Mouse (Mus musculus) embryonic facial prominence, embryonic 11.5 days (tissue): ENCODE measurements at regions not wholly inside any gene's neighbourhood (a gene's known extent, or its start where the extent isn't known, plus 50 kb on each side); places are given as distances from the start of the nearest gene placed in this dataset.

Source experiments
- ATAC-seq: fragments of 200-750 bp; cut with Nextera tagmentation; replicated peaks from 2 replicates; pipeline ENCODE4 v1.8.0; 2017; ENCODE audit warnings: low read depth; ENCODE audit not compliant: insufficient number of reproducible peaks, low FRiP score, low TSS enrichment
- DNase-seq: peaks from one replicate; pipeline ENCODE4 v3.0.0-alpha.2; 2015; ENCODE audit warnings: low spot score
- H3K27ac ChIP-seq: fragments of 300-500 bp; sonication (generic); replicated peaks from 2 replicates; pipeline ENCODE4 v1.5.1; 2014; ENCODE audit warnings: mild to moderate bottlenecking, low read depth, low read length, control low read depth
- H3K27me3 ChIP-seq: fragments of 300-500 bp; sonication (generic); 2 replicates; pipeline ENCODE4 v1.6.1; 2014; ENCODE audit warnings: mild to moderate bottlenecking, low read length, moderate library complexity, mixed read lengths; ENCODE audit not compliant: control insufficient read depth, insufficient read depth
- H3K36me3 ChIP-seq: fragments of 300-500 bp; sonication (generic); replicated peaks from 2 replicates; pipeline ENCODE4 v1.6.1; 2014; ENCODE audit warnings: low read depth, mild to moderate bottlenecking, low read length, moderate library complexity, mixed read lengths; ENCODE audit not compliant: control insufficient read depth, insufficient read depth
- H3K4me1 ChIP-seq: fragments of 300-500 bp; sonication (generic); 2 replicates; pipeline ENCODE4 v1.6.1; 2014; ENCODE audit warnings: low read length, mixed read lengths; ENCODE audit not compliant: control insufficient read depth, insufficient read depth
- H3K4me2 ChIP-seq: fragments of 300-500 bp; sonication (generic); 2 replicates; pipeline ENCODE4 v1.6.1; 2014; ENCODE audit warnings: low read depth, mild to moderate bottlenecking, control low read depth, low read length, moderate library complexity
- H3K4me3 ChIP-seq: fragments of 300-500 bp; sonication (generic); 2 replicates; pipeline ENCODE4 v1.5.1; 2014; ENCODE audit warnings: low read depth, low read length, control low read depth
- H3K9ac ChIP-seq: fragments of 300-500 bp; sonication (generic); replicated peaks from 2 replicates; pipeline ENCODE4 v1.6.1; 2014; ENCODE audit warnings: mild to moderate bottlenecking, control low read depth, low read length
- H3K9me3 ChIP-seq: fragments of 300-500 bp; sonication (generic); replicated peaks from 2 replicates; pipeline ENCODE4 v1.6.1; 2016; ENCODE audit warnings: mild to moderate bottlenecking, low read length, inconsistent platforms, mixed read lengths; ENCODE audit not compliant: control insufficient read depth
- WGBS: fragments of 180-500 bp; shearing (Covaris S2); extraction: QIAGEN DNeasy Blood & Tissue Kit; methylation state at CpG from one replicate; pipeline ENCODE4 v1.1.7; 2014; 5-methylcytosine and 5-hydroxymethylcytosine counted together

- no peaks in the 10 kb centered on the region for H3K9me3 ChIP-seq
- H3K27ac ChIP-seq, result no peak overlapping the region
- H3K4me1 ChIP-seq, result no peaks in the 10 kb centered on the region
- no peak for DNase-seq
- no peak overlapping the region for H3K4me3 ChIP-seq
- no peaks in the 10 kb centered on the region for H3K36me3 ChIP-seq
- H3K4me2 ChIP-seq, result no peak overlapping the region
- no peak overlapping the region for H3K9ac ChIP-seq
- 87% methylated on average over 8 of the region's 8 CpGs for whole genome bisulfite sequencing
- no peak for ATAC-seq
- H3K27me3 ChIP-seq, result no peaks in the 10 kb centered on the region
Measured at GRCm38 (mm10) chr4:53386309-53386708, 53.9 kb upstream of the Slc44a1 start.

- WGBS, result 38% methylated on average over 6 of the region's 6 CpGs
- no peak for ATAC-seq
Measured at GRCm38 (mm10) chr4:53384761-53385160, 55.5 kb upstream of the Slc44a1 start.

GRCm38 (mm10) chr4:53384104-53384503, 56.1 kb upstream of the Slc44a1 start:
- Histone ChIP-seq H3K4me2 (no peak overlapping the region), H3K27me3 (no peaks in the 10 kb centered on the region), H3K36me3 (no peaks in the 10 kb centered on the region), H3K4me1 (no peaks in the 10 kb centered on the region), H3K27ac (no peak overlapping the region), H3K9ac (no peak overlapping the region), H3K4me3 (no peak overlapping the region), H3K9me3 (no peaks in the 10 kb centered on the region)
- no peak for DNase-seq
- no peak for ATAC-seq
- 75% methylated on average over 6 of the region's 6 CpGs for WGBS

More at GRCm38 (mm10) chr4:53384761-53385160, 55.5 kb upstream of the Slc44a1 start:
- no peak overlapping the region for H3K9ac ChIP-seq
- H3K27ac ChIP-seq, result no peak overlapping the region
- no peaks in the 10 kb centered on the region for H3K9me3 ChIP-seq
- no peak overlapping the region for H3K4me3 ChIP-seq
- H3K36me3 ChIP-seq, result no peaks in the 10 kb centered on the region
- H3K4me2 ChIP-seq, result no peak overlapping the region
- no peaks in the 10 kb centered on the region for H3K4me1 ChIP-seq
- H3K27me3 ChIP-seq, result no peaks in the 10 kb centered on the region
- DNase-seq, result peak; percentile 92

GRCm38 (mm10) chr4:53382012-53382411, 58.2 kb upstream of the Slc44a1 start:
- no peaks in the 10 kb centered on the region for H3K9me3 ChIP-seq
- no peak overlapping the region for H3K27ac ChIP-seq
- no peak overlapping the region for H3K4me3 ChIP-seq
- no peaks in the 10 kb centered on the region for H3K4me1 ChIP-seq
- H3K9ac ChIP-seq, result no peak overlapping the region
- H3K36me3 ChIP-seq, result no peaks in the 10 kb centered on the region
- H3K27me3 ChIP-seq, result no peaks in the 10 kb centered on the region
- ATAC-seq (no peak), DNase-seq (no peak)
- 70% methylated on average over 4 of the region's 4 CpGs for WGBS
- H3K4me2 ChIP-seq, result no peak overlapping the region

- no peaks in the 10 kb centered on the region for H3K9me3 ChIP-seq
- no peaks in the 10 kb centered on the region for H3K27me3 ChIP-seq
- no peaks in the 10 kb centered on the region for H3K36me3 ChIP-seq
- ATAC-seq (no peak), DNase-seq (no peak)
- no peak overlapping the region for H3K9ac ChIP-seq
- 85% methylated on average over 1 of the region's 1 CpGs for WGBS
- H3K4me3 ChIP-seq, result no peak overlapping the region
- H3K4me1 ChIP-seq, result no peaks in the 10 kb centered on the region
- H3K4me2 ChIP-seq, result no peak overlapping the region
- no peak overlapping the region for H3K27ac ChIP-seq
Measured at GRCm38 (mm10) chr4:53379855-53380254, 60.4 kb upstream of the Slc44a1 start.

- H3K36me3 ChIP-seq, result no peaks in the 10 kb centered on the region
- H3K27ac ChIP-seq, result no peak overlapping the region
- H3K4me2 ChIP-seq, result no peak overlapping the region
- WGBS, result 77% methylated on average over 4 of the region's 4 CpGs
- no peak overlapping the region for H3K4me3 ChIP-seq
- H3K9ac ChIP-seq, result no peak overlapping the region
- H3K4me1 ChIP-seq, result no peaks in the 10 kb centered on the region
- no peaks in the 10 kb centered on the region for H3K9me3 ChIP-seq
- DNase-seq (no peak), ATAC-seq (no peak)
- no peaks in the 10 kb centered on the region for H3K27me3 ChIP-seq
Measured at GRCm38 (mm10) chr4:53376995-53377394, 63.2 kb upstream of the Slc44a1 start.

- Histone ChIP-seq H3K4me1 (no peaks in the 10 kb centered on the region), H3K9me3 (no peaks in the 10 kb centered on the region), H3K4me3 (no peak overlapping the region), H3K27me3 (no peaks in the 10 kb centered on the region), H3K36me3 (no peaks in the 10 kb centered on the region), H3K9ac (no peak overlapping the region), H3K4me2 (no peak overlapping the region), H3K27ac (no peak overlapping the region)
- DNase-seq, result no peak
- WGBS, result 74% methylated on average over 2 of the region's 2 CpGs
- ATAC-seq, result no peak
Measured at GRCm38 (mm10) chr4:53356374-53356773, 83.8 kb upstream of the Slc44a1 start.

- Histone ChIP-seq H3K4me3 (no peak overlapping the region), H3K27ac (no peak overlapping the region), H3K27me3 (no peaks in the 10 kb centered on the region), H3K36me3 (no peaks in the 10 kb centered on the region), H3K9ac (no peak overlapping the region), H3K4me1 (no peaks in the 10 kb centered on the region), H3K4me2 (no peak overlapping the region), H3K9me3 (no peaks in the 10 kb centered on the region)
- WGBS, result 41% methylated on average over 5 of the region's 5 CpGs
- DNase-seq (peak; percentile 50), ATAC-seq (no peak)
Measured at GRCm38 (mm10) chr4:53354961-53355360, 85.3 kb upstream of the Slc44a1 start.
